Mouse (Mus musculus) stomach, embryonic 16.5 days (tissue): ENCODE measurements around the gene Eif6. TPM values are rescaled to one million over a fixed set of nuclear protein-coding genes. Genes with fewer than 3 reads are reported as not detected.

Source experiments
- ATAC-seq: fragments of 200-750 bp; cut with Nextera tagmentation; 2 replicates; pipeline ENCODE4 v1.8.0; 2017; ENCODE audit warnings: moderate number of reproducible peaks, moderate TSS enrichment; ENCODE audit not compliant: insufficient read depth, low FRiP score
- H3K27ac ChIP-seq: fragments of 300-500 bp; sonication (generic); 2 replicates; pipeline ENCODE4 v1.5.1; 2014; ENCODE audit warnings: low read length
- H3K27me3 ChIP-seq: fragments of 300-500 bp; sonication (generic); 2 replicates; pipeline ENCODE4 v1.6.1; 2014; ENCODE audit warnings: low read length, control low read depth, mixed read lengths; ENCODE audit not compliant: control insufficient read depth, insufficient read depth
- H3K36me3 ChIP-seq: fragments of 300-500 bp; sonication (generic); 2 replicates; pipeline ENCODE4 v1.6.1; 2014; ENCODE audit warnings: low read length; ENCODE audit not compliant: control insufficient read depth, insufficient read depth
- H3K4me1 ChIP-seq: fragments of 300-500 bp; sonication (generic); 2 replicates; pipeline ENCODE4 v1.6.1; 2014; ENCODE audit warnings: low read length, control low read depth, mixed read lengths; ENCODE audit not compliant: control insufficient read depth, insufficient read depth
- H3K4me2 ChIP-seq: fragments of 300-500 bp; sonication (generic); 2 replicates; pipeline ENCODE4 v1.6.1; 2014; ENCODE audit warnings: low read depth, low read length, mixed read lengths
- H3K4me3 ChIP-seq: fragments of 300-500 bp; sonication (generic); replicated peaks from 2 replicates; pipeline ENCODE4 v1.5.1; 2014; ENCODE audit warnings: mild to moderate bottlenecking, low read length
- H3K9ac ChIP-seq: fragments of 300-500 bp; sonication (generic); 2 replicates; pipeline ENCODE4 v1.6.1; 2014; ENCODE audit warnings: low read length
- H3K9me3 ChIP-seq: fragments of 300-500 bp; sonication (generic); replicated peaks from 2 replicates; pipeline ENCODE4 v1.6.1; 2016; ENCODE audit warnings: low read length, control low read depth; ENCODE audit not compliant: control insufficient read depth
- WGBS: fragments of 180-500 bp; shearing (Covaris S2); extraction: QIAGEN DNeasy Blood & Tissue Kit; methylation state at CpG from one replicate; pipeline ENCODE4 v1.1.7; 2014; 5-methylcytosine and 5-hydroxymethylcytosine counted together
- polyA plus RNA-seq: library from polyadenylated mRNA; unstranded; fragments of >200 nt; fragmentation: Nextera tagmentation; extraction: Ambion mirVana; gene quantifications from 2 replicates; pipeline ENCODE4 v1.2.1, GENCODE M21; 2015

Gene Eif6
- polyA plus RNA-seq, 1 experiment from 2014 or later = 221 TPM

DNA sequence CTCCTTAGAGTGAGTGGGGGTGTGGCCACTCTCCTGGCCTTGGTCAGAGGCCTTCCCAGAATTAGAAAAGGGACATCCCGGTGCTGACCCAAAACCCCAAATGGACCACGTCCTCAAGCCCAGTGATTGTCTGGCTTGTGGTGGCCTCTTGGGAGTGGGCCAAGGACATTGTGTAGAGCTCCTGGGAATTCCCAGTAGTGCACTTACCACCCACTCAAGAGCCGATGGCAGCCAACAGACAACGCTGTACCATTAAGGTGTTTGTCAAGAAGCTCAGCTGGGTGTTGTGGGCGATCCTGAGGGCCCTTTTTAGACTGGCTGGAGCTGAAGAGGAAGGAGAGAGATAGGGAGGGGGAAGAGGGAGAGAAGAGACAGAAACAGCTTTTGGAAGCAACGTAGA is 42.2 kb downstream of the Eif6 start:
- H3K27me3 ChIP-seq = no peaks in the 10 kb centered on the region
- no peak for ATAC-seq
- H3K4me3 ChIP-seq = no peak overlapping the region
- H3K4me2 ChIP-seq = no peak overlapping the region
- H3K27ac ChIP-seq = no peak overlapping the region
- WGBS = 83% methylated on average over 6 of the region's 6 CpGs
- no peaks in the 10 kb centered on the region for H3K4me1 ChIP-seq
- H3K9ac ChIP-seq = no peak overlapping the region
- no peaks in the 10 kb centered on the region for H3K36me3 ChIP-seq
- no peaks in the 10 kb centered on the region for H3K9me3 ChIP-seq

DNA sequence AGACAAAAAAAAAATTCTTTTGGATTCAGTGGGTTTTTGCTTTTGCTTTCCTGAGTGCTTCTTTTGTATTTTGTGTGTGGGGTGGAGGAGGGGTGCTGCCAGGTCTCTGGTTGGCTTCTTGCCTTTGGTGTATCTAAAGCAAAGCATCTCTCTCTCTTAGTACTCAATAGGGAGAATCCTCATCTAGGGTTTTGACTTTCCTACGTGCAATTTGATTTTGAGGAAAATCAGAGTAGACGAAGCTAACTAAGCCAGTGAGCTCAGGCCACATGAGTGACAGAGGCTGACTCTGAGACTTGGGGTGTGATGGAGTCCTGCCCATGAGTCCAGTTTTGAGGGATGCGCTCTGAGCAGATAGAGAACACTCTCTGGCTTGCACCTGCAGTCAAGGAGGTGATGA is 47.2 kb downstream of the Eif6 start:
- no peak overlapping the region for H3K9ac ChIP-seq

DNA sequence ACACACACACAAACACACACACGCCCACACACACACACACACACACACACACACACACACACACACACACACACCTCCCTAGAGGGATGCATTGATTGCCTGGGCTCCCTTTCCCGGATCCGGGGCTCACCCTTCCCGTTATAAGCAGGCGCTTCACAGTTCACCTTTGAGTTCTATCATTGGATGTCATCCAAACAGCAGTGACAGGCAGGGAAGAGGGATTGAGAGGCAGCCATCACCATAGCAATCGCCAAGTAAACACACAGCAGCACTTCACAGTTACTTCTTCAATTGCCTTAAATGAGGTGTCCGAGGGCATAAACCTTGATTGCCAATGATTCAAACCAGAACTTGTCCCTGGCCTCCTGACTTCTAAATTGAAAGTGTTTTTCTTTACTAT is 47.7 kb downstream of the Eif6 start:
- H3K9me3 ChIP-seq = no peaks in the 10 kb centered on the region
- WGBS = 49% methylated on average over 7 of the region's 7 CpGs
- no peaks in the 10 kb centered on the region for H3K36me3 ChIP-seq
- no peak overlapping the region for H3K9ac ChIP-seq
- no peak overlapping the region for H3K4me2 ChIP-seq
- ATAC-seq = no peak
- H3K4me1 ChIP-seq = peaks cover 2% of the 10 kb centered on the region; the same call in 1 of the 2 replicates
- H3K27me3 ChIP-seq = peaks cover 18% of the 10 kb centered on the region
- H3K4me3 ChIP-seq = no peak overlapping the region
- H3K27ac ChIP-seq = no peak overlapping the region

More for the DNA sequence above, 47.2 kb downstream of the Eif6 start:
- Histone ChIP-seq H3K9me3 (no peaks in the 10 kb centered on the region), H3K4me2 (no peak overlapping the region), H3K4me1 (peaks cover 2% of the 10 kb centered on the region; the same call in 1 of the 2 replicates), H3K36me3 (no peaks in the 10 kb centered on the region), H3K4me3 (no peak overlapping the region), H3K27ac (no peak overlapping the region), H3K27me3 (peaks cover 14% of the 10 kb centered on the region)
- WGBS = 90% methylated on average over 3 of the region's 3 CpGs
- no peak for ATAC-seq

DNA sequence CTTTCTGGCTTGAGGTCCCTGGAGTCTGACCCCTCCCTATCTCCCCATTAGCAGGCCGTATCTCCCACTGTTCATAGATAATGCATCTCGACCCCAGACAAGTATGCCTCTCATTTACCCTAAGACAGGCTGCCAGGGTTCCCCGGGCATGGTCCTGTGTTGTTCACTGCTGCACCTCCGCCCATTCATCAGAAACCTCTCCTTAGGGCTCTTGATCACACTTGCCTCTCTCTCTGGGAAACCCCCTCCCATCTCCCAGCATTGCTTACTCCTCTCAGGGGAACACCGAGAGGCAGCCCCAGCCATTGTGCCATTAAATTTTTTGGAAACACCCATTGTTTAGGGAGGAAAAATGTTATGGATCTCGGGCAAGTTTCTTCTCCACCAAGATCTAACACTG is 48.7 kb downstream of the Eif6 start:
- H3K4me1 ChIP-seq = peaks cover 2% of the 10 kb centered on the region; the same call in 1 of the 2 replicates
- H3K36me3 ChIP-seq = no peaks in the 10 kb centered on the region
- H3K9me3 ChIP-seq = no peaks in the 10 kb centered on the region
- H3K4me2 ChIP-seq = no peak overlapping the region
- no peak for ATAC-seq
- no peak overlapping the region for H3K9ac ChIP-seq
- H3K27ac ChIP-seq = no peak overlapping the region
- WGBS = 58% methylated on average over 6 of the region's 6 CpGs
- peaks cover 24% of the 10 kb centered on the region for H3K27me3 ChIP-seq
- H3K4me3 ChIP-seq = no peak overlapping the region

DNA sequence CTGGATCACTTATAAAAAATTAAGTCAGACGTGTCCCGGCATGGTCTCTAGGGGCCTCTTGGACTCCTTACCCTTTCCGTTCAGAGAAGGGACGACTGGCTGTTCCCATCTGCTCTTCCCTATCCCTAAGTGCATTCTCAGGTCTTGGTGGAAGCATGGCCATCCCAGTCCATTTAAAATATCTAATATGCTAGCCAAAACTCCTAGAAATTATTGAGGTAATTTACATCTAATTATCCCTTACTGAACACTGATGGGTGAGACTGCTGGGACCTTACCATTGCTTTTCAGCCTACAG is 49.1 kb downstream of the Eif6 start:
- Histone ChIP-seq H3K4me2 (no peak overlapping the region), H3K27ac (no peak overlapping the region), H3K4me3 (no peak overlapping the region), H3K9me3 (no peaks in the 10 kb centered on the region), H3K27me3 (peaks cover 24% of the 10 kb centered on the region), H3K36me3 (no peaks in the 10 kb centered on the region), H3K4me1 (peaks cover 2% of the 10 kb centered on the region; the same call in 1 of the 2 replicates), H3K9ac (no peak overlapping the region)
- no peak for ATAC-seq
- 82% methylated on average over 4 of the region's 4 CpGs for WGBS

DNA sequence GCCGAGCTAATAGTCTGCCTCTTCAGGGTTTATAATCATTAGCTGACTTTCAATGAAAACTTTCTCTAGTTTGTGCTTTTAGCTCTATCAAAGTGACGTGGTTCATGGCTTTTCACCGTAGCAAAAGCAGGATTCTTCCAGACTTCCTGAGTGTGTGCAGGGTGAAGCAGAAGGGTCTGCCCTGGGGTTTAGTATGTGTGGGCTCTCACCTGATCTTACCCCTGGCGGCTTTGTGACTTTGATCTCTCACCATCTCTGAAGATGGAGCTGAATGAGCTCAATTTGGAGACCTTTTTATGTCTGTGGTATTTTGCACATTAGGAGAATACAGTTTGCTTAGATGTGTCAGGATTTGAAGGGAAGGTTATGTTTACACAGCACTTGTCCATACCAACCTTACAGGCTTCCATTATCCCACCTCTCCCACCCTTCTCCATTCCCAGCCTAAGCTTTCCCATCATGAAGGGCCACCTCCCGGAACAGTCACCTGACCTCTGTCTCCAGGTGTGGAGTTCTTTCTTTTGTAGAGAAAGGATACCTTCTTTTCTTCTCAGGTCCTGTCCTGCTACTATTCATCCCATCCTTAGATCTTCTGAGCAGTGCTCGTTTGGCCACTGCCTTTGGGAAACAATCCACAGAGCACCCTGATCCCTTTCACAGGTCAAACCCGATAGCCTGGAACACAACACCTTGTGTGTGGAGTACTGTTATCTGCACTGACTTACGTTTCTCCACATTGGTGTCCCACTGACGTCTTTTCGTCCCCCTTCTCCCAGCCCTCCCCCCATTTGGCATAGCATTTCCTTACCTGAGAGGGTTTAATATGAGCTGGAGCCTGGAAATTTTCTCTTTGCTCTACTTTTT is 49.7 kb downstream of the Eif6 start:
- no peak for ATAC-seq
- H3K36me3 ChIP-seq = no peaks in the 10 kb centered on the region
- H3K4me1 ChIP-seq = peaks cover 2% of the 10 kb centered on the region; the same call in 1 of the 2 replicates
- H3K4me2 ChIP-seq = no peak overlapping the region
- no peak overlapping the region for H3K4me3 ChIP-seq
- no peaks in the 10 kb centered on the region for H3K9me3 ChIP-seq
- WGBS = 53% methylated on average over 10 of the region's 10 CpGs
- H3K9ac ChIP-seq = no peak overlapping the region
- no peak overlapping the region for H3K27ac ChIP-seq
- H3K27me3 ChIP-seq = peaks cover 24% of the 10 kb centered on the region

DNA sequence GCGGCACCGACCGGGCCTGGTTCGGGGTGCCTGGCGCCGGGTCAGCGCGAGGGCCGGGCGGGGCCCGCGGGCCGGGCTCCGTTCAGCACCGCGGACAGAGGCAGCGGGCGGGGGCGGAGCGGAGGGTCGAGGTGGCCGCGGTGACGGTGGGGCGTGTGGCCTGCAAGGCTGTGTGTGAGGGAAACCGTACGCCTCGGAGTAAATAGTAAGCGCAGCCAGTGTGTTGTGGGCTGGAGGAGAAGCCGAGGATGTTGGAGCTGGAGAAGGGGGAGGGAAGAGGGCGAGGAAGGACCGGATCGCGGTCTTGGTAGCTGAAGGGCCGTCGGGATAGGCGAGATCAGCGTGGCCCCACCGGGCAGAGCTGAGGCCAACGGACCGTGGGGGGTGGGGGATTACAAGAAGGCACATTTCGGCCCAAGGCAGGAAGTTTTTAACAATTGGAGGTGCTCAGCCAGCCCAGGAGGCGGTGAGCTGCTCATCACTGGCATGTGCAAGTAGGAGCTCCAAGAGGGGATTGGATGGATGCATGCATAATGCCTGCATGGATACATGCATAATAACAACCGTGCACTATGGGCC is 51.0 kb downstream of the Eif6 start:
- H3K9me3 ChIP-seq = no peaks in the 10 kb centered on the region
- H3K4me1 ChIP-seq = peaks cover 2% of the 10 kb centered on the region; the same call in 1 of the 2 replicates
- peak overlapping the region; percentile 94 for H3K4me2 ChIP-seq
- H3K27me3 ChIP-seq = peaks cover 24% of the 10 kb centered on the region
- peak; percentile 72 for ATAC-seq
- no peaks in the 10 kb centered on the region for H3K36me3 ChIP-seq
- H3K4me3 ChIP-seq = peak overlapping the region; percentile 58
- under 1% methylated on average over 44 of the region's 44 CpGs for WGBS
- H3K9ac ChIP-seq = no peak overlapping the region; the same call in 1 of the 2 replicates
- H3K27ac ChIP-seq = no peak overlapping the region

DNA sequence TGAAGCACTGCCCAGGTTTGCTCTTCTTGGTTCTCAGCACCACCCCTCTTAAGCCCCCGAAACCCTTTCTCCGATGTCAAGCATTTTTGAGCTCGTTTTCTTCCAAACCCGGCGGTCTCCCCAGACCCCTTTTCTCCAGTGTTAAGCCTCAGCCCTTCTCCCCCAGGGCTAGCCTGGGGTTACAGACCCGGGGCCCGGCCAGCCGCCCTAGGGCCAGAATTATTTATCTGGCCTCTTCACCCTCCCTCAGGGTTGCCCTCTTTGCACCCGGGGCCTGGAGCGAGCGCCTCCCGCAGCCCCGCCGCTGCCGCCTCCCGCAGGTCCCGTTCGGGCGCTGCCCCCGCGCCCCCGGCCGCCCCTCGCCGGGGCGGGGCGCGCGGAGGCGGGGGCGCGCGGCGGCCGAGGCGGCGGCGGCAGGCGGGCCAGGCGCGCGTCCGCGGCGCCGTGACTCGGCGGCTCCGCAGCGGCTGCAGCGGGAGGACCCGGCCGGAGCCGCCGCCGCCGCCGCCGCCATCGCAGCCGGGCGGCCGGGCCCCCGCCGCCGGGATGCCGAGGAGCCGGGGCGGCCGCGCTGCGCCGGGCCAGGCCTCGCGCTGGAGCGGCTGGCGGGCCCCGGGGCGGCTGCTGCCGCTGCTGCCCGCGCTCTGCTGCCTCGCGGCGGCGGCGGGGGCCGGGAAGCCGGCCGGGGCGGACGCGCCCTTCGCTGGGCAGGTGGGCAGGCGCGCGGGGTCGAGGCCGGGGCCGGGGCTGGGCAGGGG is 51.6 kb downstream of the Eif6 start, which contains the start of gene Mmp24:
Mmp24 (plus strand) TSS at position 416 of the 758 bp plus-strand sequence.
- 2% methylated on average over 60 of the region's 100 CpGs for WGBS
- H3K27ac ChIP-seq = no peak within 1 kb of the TSS
- H3K9ac ChIP-seq = no peak within 1 kb of the TSS; the same call in 1 of the 2 replicates
- H3K27me3 ChIP-seq = peaks cover 24% of the 10 kb centered on the region
- H3K36me3 ChIP-seq = no peaks in the 10 kb centered on the region
- peak; percentile 11; the same call in 1 of the 2 replicates for ATAC-seq
- H3K4me3 ChIP-seq = peak within 1 kb of the TSS; percentile 58
- no peaks in the 10 kb centered on the region for H3K9me3 ChIP-seq
- H3K4me2 ChIP-seq = peak within 1 kb of the TSS; percentile 94
- H3K4me1 ChIP-seq = peaks cover 2% of the 10 kb centered on the region; the same call in 1 of the 2 replicates
